Mouse (Mus musculus) layer of hippocampus, adult 8-10 months (tissue): ENCODE measurements around the gene Hes7. TPM values are rescaled to one million over a fixed set of nuclear protein-coding genes. Genes with fewer than 3 reads are reported as not detected.

Experiments
- DNase-seq, 2 experiments: peaks; one replicate each; pipeline ENCODE4 v3.0.0; 2022; ENCODE audit warnings: low spot score in 2 of 2
- total RNA-seq, 4 experiments: library from RNA; stranded (reverse); gene quantifications; 2 replicates each; pipeline ENCODE4 v1.2.4; 2022

Gene Hes7
- total RNA-seq, 4 experiments from 2014 or later = 0.97 to 1.8 (median 1.2) TPM

GRCm38 (mm10) chr11:69135361-69135760 is 15.2 kb downstream of the Hes7 start:
- DNase-seq = no peak

GRCm38 (mm10) chr11:69147546-69147945 is 27.3 kb downstream of the Hes7 start:
- peak in 1 of 2 experiments; percentile 62 for DNase-seq

GRCm38 (mm10) chr11:69148451-69148960 is 28.3 kb downstream of the Hes7 start:
- no peak for DNase-seq

GRCm38 (mm10) chr11:69149728-69150127 is 29.5 kb downstream of the Hes7 start:
- DNase-seq = no peak

GRCm38 (mm10) chr11:69150444-69150843 is 30.2 kb downstream of the Hes7 start:
- DNase-seq = peak in 1 of 2 experiments; percentile 65

GRCm38 (mm10) chr11:69151004-69151403 is 30.8 kb downstream of the Hes7 start:
- DNase-seq = no peak

GRCm38 (mm10) chr11:69153831-69154230 is 33.6 kb downstream of the Hes7 start:
- DNase-seq = peak in 1 of 2 experiments; percentile 50

- no peak for DNase-seq
Measured at GRCm38 (mm10) chr11:69155351-69155750, 35.1 kb downstream of the Hes7 start.

GRCm38 (mm10) chr11:69156800-69157199 is 36.6 kb downstream of the Hes7 start, which contains the start of gene Alox12b:
Alox12b (plus strand) TSS chr11:69156989.
- no peak for DNase-seq

GRCm38 (mm10) chr11:69169313-69169712 is 49.1 kb downstream of the Hes7 start:
- DNase-seq = peak; percentile 49 to 63

- no peak for DNase-seq
Measured at GRCm38 (mm10) chr11:69171626-69172025, 51.4 kb downstream of the Hes7 start.

- no peak for DNase-seq
Measured at GRCm38 (mm10) chr11:69172606-69173005, 52.4 kb downstream of the Hes7 start.

Other genes with a start within 250 kb of the Hes7 start
- 100 to 1,000 TPM in 1 of 4 experiments, 10 to 100 TPM in 3; 78.3 to 104 (median 86.6) TPM for gene Ndel1, start 248.5 kb upstream of the Hes7 start, total RNA-seq
- not detected for gene Rnf222, start 231.9 kb upstream of the Hes7 start, total RNA-seq
- 100 to 1,000 TPM; 779 to 924 (median 859) TPM for gene Rpl26, start 218.8 kb upstream of the Hes7 start, total RNA-seq
- gene Odf4, start 193.3 kb upstream of the Hes7 start, total RNA-seq = under 1 TPM in 3 of 4 experiments, not detected in 1; 0.32 to 0.58 (median 0.45) TPM
- gene Arhgef15, start 162.9 kb upstream of the Hes7 start, total RNA-seq = 10 to 100 TPM in 3 of 4 experiments, 1 to 10 TPM in 1; 9.1 to 16.5 (median 12.0) TPM
- 1 to 10 TPM; 4.9 to 7.4 (median 5.8) TPM for gene Slc25a35, start 152.3 kb upstream of the Hes7 start, total RNA-seq
- gene Rangrf, start 145.2 kb upstream of the Hes7 start, total RNA-seq = 10 to 100 TPM; 14.1 to 24.1 (median 15.9) TPM
- gene Pfas, start 111.9 kb upstream of the Hes7 start, total RNA-seq = 10 to 100 TPM; 25.8 to 32.2 (median 26.8) TPM
- 10 to 100 TPM; 39.8 to 46.9 (median 41.8) TPM for gene Ctc1, start 104.5 kb upstream of the Hes7 start, total RNA-seq
- gene Aurkb, start 74.8 kb upstream of the Hes7 start, total RNA-seq = 1 to 10 TPM in 2 of 4 experiments, under 1 TPM in 2; 0.52 to 1.6 (median 0.88) TPM
- gene Borcs6, start 60.7 kb upstream of the Hes7 start, total RNA-seq = 10 to 100 TPM; 30.8 to 33.3 (median 31.5) TPM
- gene Tmem107, start 49.6 kb upstream of the Hes7 start, total RNA-seq = 10 to 100 TPM; 14.8 to 21.0 (median 19.0) TPM
- gene Vamp2, start 31.9 kb upstream of the Hes7 start, total RNA-seq = 100 to 1,000 TPM; 926 to 962 (median 934) TPM
- 100 to 1,000 TPM in 2 of 4 experiments, 10 to 100 TPM in 2; 91.2 to 107 (median 97.7) TPM for gene Per1, start 25.2 kb upstream of the Hes7 start, total RNA-seq
- 1 to 10 TPM; 1.4 to 1.7 (median 1.5) TPM for gene 9130213A22Rik, start 2.2 kb downstream of the Hes7 start, total RNA-seq
- 10 to 100 TPM in 2 of 4 experiments, 1 to 10 TPM in 2; 8.8 to 14.4 (median 10.1) TPM for gene Aloxe3, start 5.5 kb downstream of the Hes7 start, total RNA-seq
- gene Alox12b, start 36.6 kb downstream of the Hes7 start, total RNA-seq = 10 to 100 TPM in 2 of 4 experiments, 1 to 10 TPM in 2; 5.9 to 14.5 (median 10.5) TPM
- gene Alox8, start 77.4 kb downstream of the Hes7 start, total RNA-seq = 10 to 100 TPM in 1 of 4 experiments, 1 to 10 TPM in 3; 8.4 to 10.1 (median 9.3) TPM
- 1 to 10 TPM; 1.6 to 2.0 (median 1.8) TPM for gene Gucy2e, start 116.6 kb downstream of the Hes7 start, total RNA-seq
- 10 to 100 TPM; 12.4 to 17.2 (median 15.5) TPM for gene Cntrob, start 203.4 kb downstream of the Hes7 start, total RNA-seq
- gene Trappc1, start 203.6 kb downstream of the Hes7 start, total RNA-seq = 10 to 100 TPM; 54.6 to 65.9 (median 56.3) TPM
- 10 to 100 TPM; 26.9 to 33.1 (median 30.2) TPM for gene Kcnab3, start 205.9 kb downstream of the Hes7 start, total RNA-seq
- 100 to 1,000 TPM; 119 to 129 (median 121) TPM for gene Rnf227, start 220.1 kb downstream of the Hes7 start, total RNA-seq
- 100 to 1,000 TPM; 435 to 510 (median 495) TPM for gene Chd3, start 249.0 kb downstream of the Hes7 start, total RNA-seq